Mouse (Mus musculus): ENCODE data around the gene Vav3. TPM values are rescaled to one million over a fixed set of nuclear protein-coding genes. Genes with fewer than 3 reads are reported as not detected.

Gene Vav3
- polyA plus RNA-seq, 1 experiment from 2014 or later, result 16.3 TPM

DNA sequence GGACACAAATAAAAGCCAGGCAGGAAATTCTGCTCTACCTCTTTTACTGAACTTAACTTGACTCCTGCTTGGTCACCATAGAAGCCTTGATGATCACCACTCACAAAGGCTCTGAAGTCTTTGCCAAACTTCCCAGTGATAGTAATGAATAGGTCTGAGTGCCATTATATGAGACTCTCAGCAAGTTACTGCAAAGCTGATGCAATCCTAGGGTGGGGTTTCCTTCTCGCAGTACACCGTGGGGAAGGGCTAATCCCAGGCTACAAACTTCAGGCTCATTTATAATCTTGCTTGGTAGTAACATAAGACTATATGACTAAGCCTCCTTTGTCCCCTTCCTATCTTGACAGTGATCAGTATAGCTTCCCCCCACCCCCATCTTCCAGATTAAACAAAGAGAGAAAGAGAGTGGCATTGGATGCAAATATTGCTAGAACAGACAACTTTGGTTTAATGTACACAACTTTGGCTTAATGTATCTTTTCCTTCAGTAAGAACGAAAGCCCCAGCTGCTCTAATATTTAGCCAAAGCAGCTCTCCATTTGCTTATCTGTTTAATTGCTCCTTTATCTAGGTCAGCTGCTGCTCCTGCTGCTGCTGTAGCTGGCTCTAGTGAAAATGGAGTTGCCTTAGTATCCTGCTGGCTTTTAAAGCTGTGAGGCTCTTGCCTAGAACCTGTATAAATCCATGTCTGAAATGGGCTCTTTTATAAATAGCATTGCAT, 228.3 kb downstream of the Vav3 start:
- H3K9ac ChIP-seq (replicated peaks; ENCODE audit: low read depth, low read length), result no peak overlapping the region
- no peak overlapping the region for H3K4me2 ChIP-seq (replicated peaks; ENCODE audit: low read depth, low read length)
- no peak overlapping the region; the same call in 1 of the 2 replicates for H3K27ac ChIP-seq (ENCODE audit: low read length)
- H3K9me3 ChIP-seq (ENCODE audit: control insufficient read depth, low read depth, low read length), result no peaks in the 10 kb centered on the region
- H3K36me3 ChIP-seq (ENCODE audit: control insufficient read depth, insufficient read depth, low read length), result no peaks in the 10 kb centered on the region
- H3K4me3 ChIP-seq (ENCODE audit: low read depth, low read length), result no peak overlapping the region
- 8% methylated on average over 3 of the region's 3 CpGs for WGBS
- no peaks in the 10 kb centered on the region for H3K27me3 ChIP-seq (ENCODE audit: control insufficient read depth, insufficient read depth, low read length)
- H3K4me1 ChIP-seq (ENCODE audit: control insufficient read depth, insufficient read depth, low read length), result no peaks in the 10 kb centered on the region
- ATAC-seq (ENCODE audit: insufficient number of reproducible peaks, insufficient read depth, low FRiP score, low read depth), result peak; percentile 65; the same call in 1 of the 2 replicates

DNA sequence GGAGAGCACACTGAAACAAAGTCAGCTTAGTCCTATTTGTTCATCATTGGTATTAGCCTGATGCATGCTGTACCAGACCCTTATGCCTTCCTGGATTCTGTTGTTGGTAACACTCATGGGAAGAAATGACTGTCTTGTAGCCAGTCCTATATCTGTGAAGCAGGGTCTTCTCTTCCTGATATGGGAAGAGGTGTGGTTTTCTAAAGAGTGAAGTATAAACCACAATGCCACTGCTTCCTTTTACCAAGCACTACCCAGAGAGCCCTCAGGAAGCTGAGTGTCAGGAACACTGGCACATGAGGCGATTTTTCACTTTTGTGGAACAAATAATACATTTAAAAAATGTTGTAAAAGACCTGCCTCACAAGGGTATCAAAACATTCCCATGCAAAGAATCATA, 231.0 kb downstream of the Vav3 start:
- ATAC-seq (ENCODE audit: insufficient number of reproducible peaks, insufficient read depth, low FRiP score, low read depth), result no peak
- 76% methylated on average over 1 of the region's 1 CpGs for WGBS
- Histone ChIP-seq H3K27me3 (ENCODE audit: control insufficient read depth, insufficient read depth, low read length) (no peaks in the 10 kb centered on the region), H3K27ac (ENCODE audit: low read length) (no peak overlapping the region), H3K36me3 (ENCODE audit: control insufficient read depth, insufficient read depth, low read length) (no peaks in the 10 kb centered on the region), H3K4me2 (replicated peaks; ENCODE audit: low read depth, low read length) (no peak overlapping the region), H3K4me3 (ENCODE audit: low read depth, low read length) (no peak overlapping the region), H3K4me1 (ENCODE audit: control insufficient read depth, insufficient read depth, low read length) (no peaks in the 10 kb centered on the region), H3K9ac (replicated peaks; ENCODE audit: low read depth, low read length) (no peak overlapping the region), H3K9me3 (ENCODE audit: control insufficient read depth, low read depth, low read length) (no peaks in the 10 kb centered on the region)

DNA sequence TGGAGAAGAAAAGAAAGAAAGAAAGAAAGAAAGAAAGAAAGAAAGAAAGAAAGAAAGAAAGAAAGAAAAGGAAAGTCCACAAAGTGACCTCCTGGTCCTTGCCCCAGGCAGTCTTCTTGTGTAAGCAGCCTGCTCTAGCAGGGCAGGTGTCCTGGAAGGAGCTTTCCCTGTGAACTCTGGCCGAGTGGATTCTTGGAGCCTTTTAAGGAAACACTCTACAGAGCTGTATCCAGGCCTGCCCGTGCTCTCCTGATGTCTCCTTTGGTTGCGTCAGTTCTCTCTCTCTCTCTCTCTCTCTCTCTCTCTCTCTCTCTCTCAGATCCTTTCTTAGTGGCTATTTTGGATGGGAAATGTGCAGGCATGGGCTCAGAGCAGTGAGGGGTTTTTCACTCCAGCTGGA, 232.4 kb downstream of the Vav3 start:
- no peaks in the 10 kb centered on the region for H3K9me3 ChIP-seq (ENCODE audit: control insufficient read depth, low read depth, low read length)
- H3K4me2 ChIP-seq (replicated peaks; ENCODE audit: low read depth, low read length), result no peak overlapping the region
- H3K27ac ChIP-seq (ENCODE audit: low read length), result no peak overlapping the region
- no peak for ATAC-seq (ENCODE audit: insufficient number of reproducible peaks, insufficient read depth, low FRiP score, low read depth)
- WGBS, result 38% methylated on average over 3 of the region's 3 CpGs
- no peak overlapping the region for H3K9ac ChIP-seq (replicated peaks; ENCODE audit: low read depth, low read length)
- no peaks in the 10 kb centered on the region for H3K36me3 ChIP-seq (ENCODE audit: control insufficient read depth, insufficient read depth, low read length)
- H3K4me1 ChIP-seq (ENCODE audit: control insufficient read depth, insufficient read depth, low read length), result no peaks in the 10 kb centered on the region
- H3K27me3 ChIP-seq (ENCODE audit: control insufficient read depth, insufficient read depth, low read length), result no peaks in the 10 kb centered on the region
- H3K4me3 ChIP-seq (ENCODE audit: low read depth, low read length), result no peak overlapping the region

DNA sequence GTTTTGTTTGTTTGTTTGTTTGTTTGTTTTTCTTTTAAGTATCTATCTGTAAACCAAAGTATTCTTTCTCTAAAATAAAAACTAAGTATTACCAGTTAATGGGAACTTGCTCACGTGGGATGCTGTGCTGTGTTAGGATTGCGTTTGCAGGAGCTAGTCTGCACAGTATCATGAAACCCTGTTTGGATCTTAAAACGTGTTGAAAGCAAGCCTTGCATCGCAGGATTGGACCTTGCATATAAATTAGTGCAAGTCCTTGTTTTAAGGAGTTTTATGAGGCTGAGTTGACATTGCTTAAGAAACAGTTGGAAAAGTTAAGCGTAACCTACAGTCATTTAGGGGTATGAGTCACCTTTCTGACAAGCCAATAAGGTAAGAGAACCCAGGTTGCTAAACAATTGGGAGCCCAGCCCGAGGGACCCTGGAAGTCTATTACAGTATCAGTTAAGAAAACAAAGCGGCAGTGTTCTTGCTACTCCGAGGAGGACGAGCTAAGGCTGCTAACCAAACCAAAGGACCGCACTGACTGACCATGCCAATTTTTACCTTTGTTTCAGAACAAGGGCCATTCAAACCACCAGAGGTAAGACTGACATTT, 233.2 kb downstream of the Vav3 start:
- Histone ChIP-seq H3K9me3 (ENCODE audit: control insufficient read depth, low read depth, low read length) (no peaks in the 10 kb centered on the region), H3K4me2 (replicated peaks; ENCODE audit: low read depth, low read length) (peak overlapping the region; percentile 27), H3K4me3 (ENCODE audit: low read depth, low read length) (peak overlapping the region; percentile 12; the same call in 1 of the 2 replicates), H3K4me1 (ENCODE audit: control insufficient read depth, insufficient read depth, low read length) (no peaks in the 10 kb centered on the region), H3K27me3 (ENCODE audit: control insufficient read depth, insufficient read depth, low read length) (no peaks in the 10 kb centered on the region), H3K27ac (ENCODE audit: low read length) (0 out of 2 replicates have a peak overlapping the region, but pooled peaks have one; percentile 39), H3K36me3 (ENCODE audit: control insufficient read depth, insufficient read depth, low read length) (no peaks in the 10 kb centered on the region), H3K9ac (replicated peaks; ENCODE audit: low read depth, low read length) (no peak overlapping the region)
- no peak for ATAC-seq (ENCODE audit: insufficient number of reproducible peaks, insufficient read depth, low FRiP score, low read depth)
- WGBS, result 62% methylated on average over 10 of the region's 10 CpGs

DNA sequence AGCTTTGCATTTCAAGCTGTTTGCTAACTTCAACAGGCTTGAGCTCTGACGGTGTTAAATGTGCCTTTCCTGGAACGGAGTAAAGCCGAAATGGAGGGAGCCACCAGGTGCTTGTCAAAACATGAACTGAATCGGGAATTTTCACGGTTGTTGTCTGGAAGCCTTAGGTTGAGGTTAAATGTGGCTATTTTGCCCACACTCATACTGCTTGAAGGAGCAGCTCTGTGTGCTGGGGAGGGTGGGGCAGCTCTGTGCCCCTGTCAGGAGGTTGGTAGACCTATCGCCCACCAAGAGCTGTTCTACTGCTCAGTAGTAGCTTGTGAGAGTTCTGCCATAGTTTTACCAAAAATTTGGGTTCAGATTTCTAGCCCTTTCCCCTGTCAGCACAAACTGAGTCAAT, 233.7 kb downstream of the Vav3 start:
- H3K9ac ChIP-seq (replicated peaks; ENCODE audit: low read depth, low read length), result no peak overlapping the region
- H3K36me3 ChIP-seq (ENCODE audit: control insufficient read depth, insufficient read depth, low read length), result no peaks in the 10 kb centered on the region
- H3K9me3 ChIP-seq (ENCODE audit: control insufficient read depth, low read depth, low read length), result no peaks in the 10 kb centered on the region
- 0 out of 2 replicates have a peak overlapping the region, but pooled peaks have one; percentile 39 for H3K27ac ChIP-seq (ENCODE audit: low read length)
- ATAC-seq (ENCODE audit: insufficient number of reproducible peaks, insufficient read depth, low FRiP score, low read depth), result no peak
- no peaks in the 10 kb centered on the region for H3K27me3 ChIP-seq (ENCODE audit: control insufficient read depth, insufficient read depth, low read length)
- H3K4me2 ChIP-seq (replicated peaks; ENCODE audit: low read depth, low read length), result peak overlapping the region; percentile 27
- H3K4me1 ChIP-seq (ENCODE audit: control insufficient read depth, insufficient read depth, low read length), result no peaks in the 10 kb centered on the region
- H3K4me3 ChIP-seq (ENCODE audit: low read depth, low read length), result peak overlapping the region; percentile 12; the same call in 1 of the 2 replicates
- 64% methylated on average over 6 of the region's 6 CpGs for WGBS

GRCm38 (mm10) chr3:109578347-109578746, 237.9 kb downstream of the Vav3 start:
- Histone ChIP-seq H3K4me2 (replicated peaks; ENCODE audit: low read depth, low read length) (no peak overlapping the region), H3K36me3 (ENCODE audit: control insufficient read depth, insufficient read depth, low read length) (no peaks in the 10 kb centered on the region), H3K4me3 (ENCODE audit: low read depth, low read length) (no peak overlapping the region), H3K9me3 (ENCODE audit: control insufficient read depth, low read depth, low read length) (no peaks in the 10 kb centered on the region), H3K4me1 (ENCODE audit: control insufficient read depth, insufficient read depth, low read length) (no peaks in the 10 kb centered on the region), H3K27me3 (ENCODE audit: control insufficient read depth, insufficient read depth, low read length) (no peaks in the 10 kb centered on the region), H3K9ac (replicated peaks; ENCODE audit: low read depth, low read length) (no peak overlapping the region), H3K27ac (ENCODE audit: low read length) (no peak overlapping the region)
- ATAC-seq (ENCODE audit: insufficient number of reproducible peaks, insufficient read depth, low FRiP score, low read depth), result no peak
- 64% methylated on average over 3 of the region's 3 CpGs for WGBS

GRCm38 (mm10) chr3:109578983-109579382, 238.5 kb downstream of the Vav3 start:
- WGBS, result 23% methylated on average over 7 of the region's 7 CpGs
- H3K4me2 ChIP-seq (replicated peaks; ENCODE audit: low read depth, low read length), result no peak overlapping the region
- ATAC-seq (ENCODE audit: insufficient number of reproducible peaks, insufficient read depth, low FRiP score, low read depth), result no peak
- no peaks in the 10 kb centered on the region for H3K4me1 ChIP-seq (ENCODE audit: control insufficient read depth, insufficient read depth, low read length)
- no peak overlapping the region for H3K4me3 ChIP-seq (ENCODE audit: low read depth, low read length)
- no peak overlapping the region for H3K27ac ChIP-seq (ENCODE audit: low read length)
- no peaks in the 10 kb centered on the region for H3K9me3 ChIP-seq (ENCODE audit: control insufficient read depth, low read depth, low read length)
- H3K27me3 ChIP-seq (ENCODE audit: control insufficient read depth, insufficient read depth, low read length), result no peaks in the 10 kb centered on the region
- H3K9ac ChIP-seq (replicated peaks; ENCODE audit: low read depth, low read length), result no peak overlapping the region
- H3K36me3 ChIP-seq (ENCODE audit: control insufficient read depth, insufficient read depth, low read length), result no peaks in the 10 kb centered on the region

- Histone ChIP-seq H3K4me3 (ENCODE audit: low read depth, low read length) (no peak overlapping the region), H3K9ac (replicated peaks; ENCODE audit: low read depth, low read length) (no peak overlapping the region), H3K27me3 (ENCODE audit: control insufficient read depth, insufficient read depth, low read length) (no peaks in the 10 kb centered on the region), H3K9me3 (ENCODE audit: control insufficient read depth, low read depth, low read length) (no peaks in the 10 kb centered on the region), H3K4me1 (ENCODE audit: control insufficient read depth, insufficient read depth, low read length) (no peaks in the 10 kb centered on the region), H3K27ac (ENCODE audit: low read length) (no peak overlapping the region), H3K36me3 (ENCODE audit: control insufficient read depth, insufficient read depth, low read length) (no peaks in the 10 kb centered on the region), H3K4me2 (replicated peaks; ENCODE audit: low read depth, low read length) (no peak overlapping the region)
- ATAC-seq (ENCODE audit: insufficient number of reproducible peaks, insufficient read depth, low FRiP score, low read depth), result no peak
These were observed 245.5 kb downstream of the Vav3 start for GRCm38 (mm10) chr3:109585946-109586345.

All from stomach, embryonic 14.5 days (tissue).